Mouse (Mus musculus): Measurements from ENCODE around the gene Rab8a. TPM values are rescaled to one million over a fixed set of nuclear protein-coding genes. Genes with fewer than 3 reads are reported as not detected.
A peak's percentile ranks its signal among the peaks of the same experiment; 100 is the strongest.

Rab8a gene
- polyA plus RNA-seq, 1 experiment = 122 TPM

DNA sequence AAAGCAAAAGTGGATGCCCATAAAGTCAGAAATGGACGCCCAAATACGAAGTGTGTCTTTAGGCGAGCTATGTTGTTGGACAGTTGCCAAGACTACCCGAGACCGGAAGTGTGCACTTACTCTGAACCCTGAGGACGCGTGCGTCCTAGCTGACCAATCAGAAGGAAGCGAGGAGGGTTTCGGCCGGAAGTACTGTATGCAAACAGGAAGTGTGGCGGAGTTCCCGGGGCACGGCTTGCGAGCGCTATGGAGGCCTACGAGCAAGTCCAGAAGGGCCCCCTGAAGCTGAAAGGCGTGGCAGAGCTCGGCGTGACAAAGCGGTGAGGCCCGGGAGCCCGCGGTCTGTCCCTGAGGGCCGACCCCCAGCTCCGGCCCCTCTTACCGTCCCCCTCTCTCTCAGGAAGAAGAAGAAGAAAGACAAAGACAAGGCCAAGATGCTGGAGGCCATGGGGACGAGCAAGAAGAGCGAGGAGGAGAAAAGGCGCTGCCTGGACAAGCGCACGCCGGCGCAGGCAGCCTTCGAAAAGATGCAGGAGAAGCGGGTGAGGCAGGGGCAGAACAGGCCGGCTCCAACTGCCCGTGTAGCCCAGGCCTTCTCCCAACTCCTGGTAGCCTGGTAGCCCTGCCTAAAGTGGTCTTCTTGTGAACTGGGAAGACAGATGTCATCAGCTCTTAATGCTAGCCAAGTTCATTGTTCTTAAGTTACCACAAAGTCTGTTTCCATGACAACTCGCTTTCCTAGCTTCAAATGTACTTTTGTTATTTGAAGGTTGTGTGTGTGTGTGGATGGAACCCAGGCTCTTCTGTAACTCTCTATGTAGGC, 58.8 kb downstream of the Rab8a start, which contains the start of gene Fam32a:
TSS of gene Fam32a (plus strand) at position 190 of the 823 bp plus-strand sequence.
- H3K4me3 ChIP-seq (ENCODE audit: insufficient read depth, poor library complexity, severe bottlenecking) = peak within 1 kb of the TSS; percentile 82
- TF ChIP-seq USF1 (IDR thresholded peaks at IDR 0.05; ENCODE audit: low read depth) (no peak), CTCF (IDR thresholded peaks at IDR 0.05; ENCODE audit: control insufficient read depth, insufficient read depth, insufficient read length) (no peak), MYOD1 (IDR thresholded peaks at IDR 0.05; ENCODE audit: control insufficient read depth, insufficient read length, low read depth) (no peak), MAX (IDR thresholded peaks at IDR 0.05) (peak; percentile 32), MYOG (IDR thresholded peaks at IDR 0.05; ENCODE audit: control insufficient read depth, extremely low read depth, insufficient read length) (no peak)
- H3K79me3 ChIP-seq (ENCODE audit: low read depth) = peaks cover 20% of the 10 kb centered on the region
- peak within 1 kb of the TSS; percentile 80 for H3ac ChIP-seq (ENCODE audit: control insufficient read depth, insufficient read length, low read depth)
- H3K79me2 ChIP-seq (ENCODE audit: control insufficient read depth, insufficient read depth) = peaks cover 27% of the 10 kb centered on the region
- H3K36me3 ChIP-seq (ENCODE audit: control insufficient read depth, insufficient read depth) = peaks cover 20% of the 10 kb centered on the region
- H3K27me3 ChIP-seq (ENCODE audit: control insufficient read depth, insufficient read depth, insufficient read length) = peaks cover 7% of the 10 kb centered on the region

DNA sequence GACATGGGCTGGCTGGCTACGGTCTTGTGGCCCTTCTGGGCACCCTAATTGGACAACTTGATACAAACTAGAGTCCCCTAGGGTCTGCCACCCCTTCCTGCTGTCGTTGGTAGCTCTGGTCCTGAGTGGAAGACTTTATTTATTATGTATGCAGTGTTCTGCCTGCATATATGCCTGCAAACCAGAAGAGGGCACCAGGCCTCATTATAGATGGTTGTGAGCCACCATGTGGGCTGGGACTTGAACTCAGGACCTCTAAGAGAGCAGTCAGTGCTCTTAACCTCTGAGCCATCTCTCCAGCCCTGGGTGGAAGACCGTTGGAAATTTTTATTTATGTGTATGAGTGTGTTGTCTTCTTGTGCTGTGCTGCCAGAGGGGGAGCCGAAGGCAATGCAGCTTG, 59.8 kb downstream of the Rab8a start:
- Histone ChIP-seq H3K79me3 (ENCODE audit: low read depth) (peaks cover 20% of the 10 kb centered on the region), H3ac (ENCODE audit: control insufficient read depth, insufficient read length, low read depth) (no peak overlapping the region), H3K27me3 (ENCODE audit: control insufficient read depth, insufficient read depth, insufficient read length) (no peaks in the 10 kb centered on the region), H3K4me3 (ENCODE audit: insufficient read depth, poor library complexity, severe bottlenecking) (peak overlapping the region; percentile 82), H3K79me2 (ENCODE audit: control insufficient read depth, insufficient read depth) (peaks cover 27% of the 10 kb centered on the region), H3K36me3 (ENCODE audit: control insufficient read depth, insufficient read depth) (peaks cover 20% of the 10 kb centered on the region)
- TF ChIP-seq FOSL1 (IDR thresholded peaks at IDR 0.05; ENCODE audit: insufficient read depth, low read length, poor library complexity, severe bottlenecking) = no peak
- TF ChIP-seq USF1 (IDR thresholded peaks at IDR 0.05; ENCODE audit: low read depth) = no peak
- no peak for TF ChIP-seq CEBPB (IDR thresholded peaks at IDR 0.05; ENCODE audit: low read depth)
- TF ChIP-seq MAX (IDR thresholded peaks at IDR 0.05) = no peak
- no peak for TF ChIP-seq MYOD1 (IDR thresholded peaks at IDR 0.05; ENCODE audit: control insufficient read depth, insufficient read length, low read depth)
- no peak for TF ChIP-seq MYOG (IDR thresholded peaks at IDR 0.05; ENCODE audit: control insufficient read depth, extremely low read depth, insufficient read length)
- TF ChIP-seq CTCF (IDR thresholded peaks at IDR 0.05; ENCODE audit: control insufficient read depth, insufficient read depth, insufficient read length) = no peak

DNA sequence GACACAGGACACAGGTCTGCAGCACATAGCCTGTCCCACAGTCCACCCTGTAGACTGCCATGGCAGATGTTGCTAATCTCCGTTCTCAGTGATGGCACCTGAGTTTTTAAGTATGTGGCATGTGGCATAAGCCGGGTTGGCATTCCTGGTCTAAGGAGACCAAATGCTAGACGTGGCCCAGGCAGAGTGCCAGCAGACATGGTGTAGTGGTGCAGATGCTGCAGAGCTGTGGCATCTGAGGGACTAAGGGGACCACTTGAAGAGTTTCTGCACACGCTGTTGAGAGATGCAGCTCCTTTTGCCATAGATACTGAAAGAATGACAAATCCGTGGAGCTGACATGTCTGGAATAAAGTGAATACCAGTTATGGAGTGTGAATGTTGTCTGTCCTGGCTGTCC, 61.7 kb downstream of the Rab8a start:
- Histone ChIP-seq H3K79me3 (ENCODE audit: low read depth) (peaks cover 20% of the 10 kb centered on the region), H3K36me3 (ENCODE audit: control insufficient read depth, insufficient read depth) (peaks cover 20% of the 10 kb centered on the region), H3K79me2 (ENCODE audit: control insufficient read depth, insufficient read depth) (peaks cover 27% of the 10 kb centered on the region), H3K4me3 (ENCODE audit: insufficient read depth, poor library complexity, severe bottlenecking) (no peak overlapping the region), H3K27me3 (ENCODE audit: control insufficient read depth, insufficient read depth, insufficient read length) (no peaks in the 10 kb centered on the region), H3ac (ENCODE audit: control insufficient read depth, insufficient read length, low read depth) (no peak overlapping the region)
- no peak for TF ChIP-seq MAX (IDR thresholded peaks at IDR 0.05)
- no peak for TF ChIP-seq MYOD1 (IDR thresholded peaks at IDR 0.05; ENCODE audit: control insufficient read depth, insufficient read length, low read depth)
- TF ChIP-seq CTCF (IDR thresholded peaks at IDR 0.05; ENCODE audit: control insufficient read depth, insufficient read depth, insufficient read length) = no peak
- no peak for TF ChIP-seq USF1 (IDR thresholded peaks at IDR 0.05; ENCODE audit: low read depth)
- no peak for TF ChIP-seq CEBPB (IDR thresholded peaks at IDR 0.05; ENCODE audit: low read depth)

Other genes with a start within 250 kb of the Rab8a start
- gene Zfp961, start 210.2 kb upstream of the Rab8a start, polyA plus RNA-seq (2012; fragmentation: generic; extraction: Trizol) = 5.1 TPM
- not detected for gene Cyp4f18, start 151.6 kb upstream of the Rab8a start, polyA plus RNA-seq (2012; fragmentation: generic; extraction: Trizol)
- gene Olfr372, start 120.0 kb upstream of the Rab8a start, polyA plus RNA-seq (2012; fragmentation: generic; extraction: Trizol) = not detected
- gene Olfr373, start 78.0 kb upstream of the Rab8a start, polyA plus RNA-seq (2012; fragmentation: generic; extraction: Trizol) = not detected
- gene Olfr374, start 54.2 kb upstream of the Rab8a start, polyA plus RNA-seq (2012; fragmentation: generic; extraction: Trizol) = 0.01 TPM
- 434 TPM for gene Tpm4, start 26.2 kb upstream of the Rab8a start, polyA plus RNA-seq (2012; fragmentation: generic; extraction: Trizol)
- 0.04 TPM for gene Hsh2d, start 28.4 kb downstream of the Rab8a start, polyA plus RNA-seq (2012; fragmentation: generic; extraction: Trizol)
- not detected for gene Cib3, start 51.6 kb downstream of the Rab8a start, polyA plus RNA-seq (2012; fragmentation: generic; extraction: Trizol)
- gene Gm11034, start 52.4 kb downstream of the Rab8a start, polyA plus RNA-seq (2012; fragmentation: generic; extraction: Trizol) = not detected
- 40.7 TPM for gene Fam32a, start 58.5 kb downstream of the Rab8a start, polyA plus RNA-seq (2012; fragmentation: generic; extraction: Trizol)
- gene Ap1m1, start 78.8 kb downstream of the Rab8a start, polyA plus RNA-seq (2012; fragmentation: generic; extraction: Trizol) = 77.7 TPM
- 107 TPM for gene Gm10282, start 144.1 kb downstream of the Rab8a start, polyA plus RNA-seq (2012; fragmentation: generic; extraction: Trizol)
- gene Klf2, start 157.8 kb downstream of the Rab8a start, polyA plus RNA-seq (2012; fragmentation: generic; extraction: Trizol) = 9.9 TPM

Measured in C2C12 (cell line).